Mouse (Mus musculus): Measurements from ENCODE around the gene Dntt.
A peak's percentile ranks its signal among the peaks of the same experiment; 100 is the strongest.

- TF ChIP-seq POLR2A (IDR thresholded peaks at IDR 0.05; ENCODE audit: low read depth, low read length) (no peak), CTCF (IDR thresholded peaks at IDR 0.05; ENCODE audit: extremely low read depth, insufficient read depth, insufficient read length, insufficient replicate concordance) (peak; percentile 9; the same call in 1 of the 2 replicates)
These were observed 75.8 kb downstream of the Dntt start for GRCm38 (mm10) chr19:41104922-41105321.
